11 mouse cellular contexts compared by ENCODE assay signal in genomic region chr12:32123559-32123958, GRCm38 (mm10).
DNase-seq lines count a peak whose midpoint lies in the region; TF ChIP-seq lines count a peak whose summit lies in the region.
"Had no signal": no experiment of that assay in that cellular context is flagged by ENCODE, and none has a peak within 500 bp of the region (broad histone marks: within the 10 kb centered on the region; RNA-seq: fewer than 3 reads in every experiment).

No protein-coding gene starts in this region.

- H3K4me1 ChIP-seq in erythroblast, embryonic 14.5 days (ENCODE audit: control insufficient read depth), result peaks cover 62% of the 10 kb centered on the region
- no peaks in the 10 kb centered on the region for H3K4me1 ChIP-seq in liver, adult 2 months (ENCODE audit: control insufficient read depth, insufficient read depth, low read length)
- H3K4me1 ChIP-seq in hindbrain, embryonic 10.5 days (replicated peaks), result peaks cover 7% of the 10 kb centered on the region
- H3K4me1 ChIP-seq in thymus, adult 2 months (replicated peaks; ENCODE audit: control insufficient read depth, insufficient read depth, low read length), result peaks cover 6% of the 10 kb centered on the region

- DNase-seq in 416B (ENCODE audit: low read depth), result peak; percentile 59
- DNase-seq in MN1 (ENCODE audit: low spot score), result peak; percentile 52
- peak; percentile 21 for DNase-seq in liver, adult 2 months (ENCODE audit: extremely low read depth, low read depth, low spot score)
- no peak for DNase-seq in frontal cortex, adult 2 months (ENCODE audit: extremely low spot score in 1 of 2, low spot score in 1 of 2)
- no peak for DNase-seq in hindbrain, embryonic 10.5 days (ENCODE audit: low spot score)
- no peak for DNase-seq in thymus, adult 2 months
- DNase-seq in lung, postnatal 25 days (ENCODE audit: low spot score), result no peak
- DNase-seq: cerebellum, adult 8-10 months had no signal

- no peaks in the 10 kb centered on the region for H3K9me3 ChIP-seq in erythroblast, embryonic 14.5 days (ENCODE audit: control insufficient read depth, low read length)
- H3K9me3 ChIP-seq in hindbrain, embryonic 10.5 days, result no peaks in the 10 kb centered on the region
- H3K9me3 ChIP-seq: forebrain, embryonic 12.5 days; hindbrain, embryonic 13.5 days had no signal

- TF ChIP-seq CTCF in liver, adult 2 months (IDR thresholded peaks at IDR 0.05; ENCODE audit: low read depth, low read length), result no peak
- TF ChIP-seq CTCF in thymus, adult 2 months (IDR thresholded peaks at IDR 0.05; ENCODE audit: borderline replicate concordance, control insufficient read depth, extremely low read depth, insufficient read depth, low read length, poor library complexity), result no peak

- peak overlapping the region; percentile 88 for H3K4me3 ChIP-seq in erythroblast, embryonic 14.5 days (replicated peaks)
- no peak overlapping the region for H3K4me3 ChIP-seq in liver, adult 2 months (ENCODE audit: insufficient read depth, low read depth, low read length)
- no peak overlapping the region for H3K4me3 ChIP-seq in hindbrain, embryonic 10.5 days
- H3K4me3 ChIP-seq in thymus, adult 2 months (ENCODE audit: control insufficient read depth, insufficient read depth, low read length), result no peak overlapping the region
- H3K4me3 ChIP-seq: forebrain, embryonic 12.5 days; hindbrain, embryonic 13.5 days had no signal

- 49% methylated on average over 5 of the region's 5 CpGs for WGBS in liver, adult 2 months
- WGBS in hindbrain, embryonic 10.5 days, result 78% methylated on average over 5 of the region's 5 CpGs
- 96% methylated on average over 5 of the region's 5 CpGs for WGBS in thymus, adult 2 months

- H3K79me2 ChIP-seq in liver, adult 2 months (ENCODE audit: control insufficient read depth, insufficient read depth, low read length), result no peaks in the 10 kb centered on the region

- no peak for TF ChIP-seq POLR2A in liver, adult 2 months (IDR thresholded peaks at IDR 0.05; ENCODE audit: extremely low read depth, insufficient read depth, low read length)
- TF ChIP-seq POLR2A in thymus, adult 2 months (IDR thresholded peaks at IDR 0.05; ENCODE audit: control insufficient read depth, extremely low read depth, insufficient read depth, low read length, poor library complexity), result no peak

- no peak overlapping the region for H3K27ac ChIP-seq in liver, adult 2 months (replicated peaks; ENCODE audit: insufficient read depth, low read depth, low read length)
- no peak overlapping the region for H3K27ac ChIP-seq in hindbrain, embryonic 10.5 days
- no peak overlapping the region for H3K27ac ChIP-seq in thymus, adult 2 months (ENCODE audit: control insufficient read depth, insufficient read depth, low read length)
- H3K27ac ChIP-seq: forebrain, embryonic 12.5 days; hindbrain, embryonic 13.5 days had no signal

- no peak overlapping the region for H3K9ac ChIP-seq in liver, adult 2 months (ENCODE audit: low read depth, low read length)
- H3K9ac ChIP-seq: forebrain, embryonic 12.5 days; hindbrain, embryonic 13.5 days had no signal

- peaks cover 3% of the 10 kb centered on the region for H3K27me3 ChIP-seq in erythroblast, embryonic 14.5 days (ENCODE audit: control insufficient read depth)
- no peaks in the 10 kb centered on the region for H3K27me3 ChIP-seq in liver, adult 2 months (ENCODE audit: control insufficient read depth, insufficient read depth, low read length)
- H3K27me3 ChIP-seq in hindbrain, embryonic 10.5 days (ENCODE audit: insufficient read depth, poor library complexity, severe bottlenecking), result no peaks in the 10 kb centered on the region
- H3K27me3 ChIP-seq in thymus, adult 2 months (ENCODE audit: control insufficient read depth, insufficient read depth, low read length), result no peaks in the 10 kb centered on the region
- H3K27me3 ChIP-seq: forebrain, embryonic 12.5 days; hindbrain, embryonic 13.5 days had no signal

- peaks cover 15% of the 10 kb centered on the region for H3K36me3 ChIP-seq in erythroblast, embryonic 14.5 days (ENCODE audit: control insufficient read depth)
- H3K36me3 ChIP-seq in liver, adult 2 months (ENCODE audit: control insufficient read depth, insufficient read depth, low read length), result no peaks in the 10 kb centered on the region
- H3K36me3 ChIP-seq in hindbrain, embryonic 10.5 days, result no peaks in the 10 kb centered on the region
- no peaks in the 10 kb centered on the region for H3K36me3 ChIP-seq in thymus, adult 2 months (ENCODE audit: control insufficient read depth, insufficient read depth, low read length)
- H3K36me3 ChIP-seq: forebrain, embryonic 12.5 days; hindbrain, embryonic 13.5 days had no signal

Comparison
In these comparisons a context has a peak if more than half of its experiments do, and no peak if none do; other contexts are left out.
1. DNase-seq: peak in 416B (single experiment), MN1 (single experiment) and liver, adult 2 months (single experiment); none in frontal cortex, adult 2 months (0 of 2), hindbrain, embryonic 10.5 days (single experiment), thymus, adult 2 months (single experiment) and lung, postnatal 25 days (single experiment).